Mouse (Mus musculus) midbrain, embryonic 16.5 days (tissue): ENCODE measurements around the gene Mast1. TPM values are rescaled to one million over a fixed set of nuclear protein-coding genes. Genes with fewer than 3 reads are reported as not detected.
"Not testable (repeated sequence)": the region's sequence is repeated elsewhere in the genome, so short reads cannot be mapped to it uniquely, and the experiment has no call there.

Experiments used
- ATAC-seq: fragments of 200-750 bp; cut with Nextera tagmentation; 2 replicates; pipeline ENCODE4 v1.8.0; 2017; ENCODE audit warnings: moderate TSS enrichment
- H3K27ac ChIP-seq: fragments of 300-500 bp; sonication (generic); 2 replicates; pipeline ENCODE4 v1.5.1; 2014; ENCODE audit warnings: mild to moderate bottlenecking, low read length, mixed read lengths
- H3K27me3 ChIP-seq: fragments of 300-500 bp; sonication (generic); 2 replicates; pipeline ENCODE4 v1.6.1; 2014; ENCODE audit warnings: low read depth, low read length, mixed read lengths; ENCODE audit not compliant: control insufficient read depth, insufficient read depth
- H3K36me3 ChIP-seq: fragments of 300-500 bp; sonication (generic); 2 replicates; pipeline ENCODE4 v1.6.1; 2014; ENCODE audit warnings: mild to moderate bottlenecking, low read length, moderate library complexity, mixed read lengths; ENCODE audit not compliant: control insufficient read depth, insufficient read depth
- H3K4me1 ChIP-seq: fragments of 300-500 bp; sonication (generic); 2 replicates; pipeline ENCODE4 v1.6.1; 2014; ENCODE audit warnings: mild to moderate bottlenecking, low read length, mixed read lengths; ENCODE audit not compliant: control insufficient read depth, insufficient read depth
- H3K4me2 ChIP-seq: fragments of 300-500 bp; sonication (generic); 2 replicates; pipeline ENCODE4 v1.6.1; 2014; ENCODE audit warnings: mild to moderate bottlenecking, low read length, mixed read lengths
- H3K4me3 ChIP-seq: fragments of 300-500 bp; sonication (generic); 2 replicates; pipeline ENCODE4 v1.5.1; 2014; ENCODE audit warnings: low read depth, mild to moderate bottlenecking, low read length, moderate library complexity, mixed read lengths
- H3K9ac ChIP-seq: fragments of 300-500 bp; sonication (generic); 2 replicates; pipeline ENCODE4 v1.6.1; 2014; ENCODE audit warnings: low read depth, low read length, mixed read lengths
- H3K9me3 ChIP-seq: fragments of 300-500 bp; sonication (generic); replicated peaks from 2 replicates; pipeline ENCODE4 v1.6.1; 2014; ENCODE audit warnings: mild to moderate bottlenecking, low read length, mixed read lengths; ENCODE audit not compliant: control insufficient read depth, poor library complexity, severe bottlenecking
- WGBS: fragments of 180-500 bp; shearing (Covaris S2); extraction: QIAGEN DNeasy Blood & Tissue Kit; methylation state at CpG from one replicate; pipeline ENCODE4 v1.1.7; 2014; 5-methylcytosine and 5-hydroxymethylcytosine counted together
- polyA plus RNA-seq: library from polyadenylated mRNA; unstranded; fragments of >200 nt; fragmentation: Nextera tagmentation; extraction: Ambion mirVana; gene quantifications from 2 replicates; pipeline ENCODE4 v1.2.1, GENCODE M21; 2015

The Mast1 gene
- polyA plus RNA-seq, 1 experiment from 2014 or later: 85.7 TPM

GRCm38 (mm10) chr8:84908421-84909161 lies 28.6 kb downstream of the Mast1 start, which contains the start of gene Dnase2a:
Dnase2a (plus strand) TSS chr8:84908560.
- peak; percentile 59 for ATAC-seq
- Histone ChIP-seq H3K9me3 (no peaks in the 10 kb centered on the region), H3K9ac (peak within 1 kb of the TSS; percentile 48), H3K27me3 (peaks cover 9% of the 10 kb centered on the region; the same call in 1 of the 2 replicates), H3K4me1 (peaks cover 2% of the 10 kb centered on the region), H3K36me3 (peaks cover 27% of the 10 kb centered on the region), H3K4me2 (peak within 1 kb of the TSS; percentile 52), H3K27ac (no peak within 1 kb of the TSS), H3K4me3 (peak within 1 kb of the TSS; percentile 29)
- under 1% methylated on average over 45 of the region's 45 CpGs for WGBS

GRCm38 (mm10) chr8:84907979-84908378 lies 29.2 kb downstream of the Mast1 start:
- H3K27me3 ChIP-seq, H3K4me1 ChIP-seq, H3K27ac ChIP-seq, ATAC-seq, H3K9me3 ChIP-seq, H3K9ac ChIP-seq: not testable (repeated sequence)
- Histone ChIP-seq H3K36me3 (peaks cover 23% of the 10 kb centered on the region), H3K4me3 (peak overlapping the region; percentile 29), H3K4me2 (peak overlapping the region; percentile 52)
- 35% methylated on average over 6 of the region's 7 CpGs for WGBS

DNA sequence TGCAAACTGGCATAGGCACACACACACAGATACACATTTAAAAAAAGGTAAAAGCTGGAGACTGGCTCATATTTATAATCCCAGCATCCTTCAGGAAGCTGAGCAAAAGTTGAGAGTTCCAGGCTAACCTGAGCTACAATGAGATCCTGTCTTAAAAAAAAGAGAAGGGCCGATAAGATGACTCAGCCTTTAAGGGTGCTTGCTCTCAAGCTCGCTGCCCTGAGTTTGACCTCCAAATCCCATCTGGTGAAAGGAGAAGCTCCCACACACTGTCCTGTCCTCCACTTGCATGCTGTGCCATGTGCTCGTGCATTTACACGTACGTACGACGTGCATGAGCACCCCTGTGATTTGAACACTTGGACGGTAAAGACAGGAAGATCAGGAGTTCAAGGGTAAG lies 29.7 kb downstream of the Mast1 start:
- peaks cover 18% of the 10 kb centered on the region for H3K36me3 ChIP-seq
- no peak overlapping the region for H3K4me3 ChIP-seq
- H3K9me3 ChIP-seq: no peaks in the 10 kb centered on the region
- no peak overlapping the region for H3K9ac ChIP-seq
- H3K27ac ChIP-seq: no peak overlapping the region
- peaks cover 11% of the 10 kb centered on the region for H3K4me1 ChIP-seq
- H3K27me3 ChIP-seq: peaks cover 9% of the 10 kb centered on the region; the same call in 1 of the 2 replicates
- no peak for ATAC-seq
- WGBS: 76% methylated on average over 8 of the region's 8 CpGs
- H3K4me2 ChIP-seq: no peak overlapping the region

DNA sequence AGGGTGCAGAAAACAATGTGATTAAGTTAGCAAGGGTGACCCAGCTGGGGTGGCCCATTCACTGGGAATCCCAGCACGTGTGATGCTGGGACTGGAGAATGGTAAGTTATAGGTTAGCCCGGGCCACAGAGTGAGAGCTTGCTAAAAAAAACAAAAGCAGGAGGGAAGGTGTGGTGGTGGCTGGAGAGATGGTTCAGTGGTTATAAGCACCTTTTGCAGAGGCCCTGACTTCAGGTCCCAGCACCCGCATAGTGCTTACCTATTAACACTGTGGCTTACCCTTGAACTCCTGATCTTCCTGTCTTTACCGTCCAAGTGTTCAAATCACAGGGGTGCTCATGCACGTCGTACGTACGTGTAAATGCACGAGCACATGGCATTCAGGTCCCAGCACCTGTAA lies 30.1 kb downstream of the Mast1 start:
- ATAC-seq: no peak
- Histone ChIP-seq H3K9me3 (no peaks in the 10 kb centered on the region), H3K9ac (no peak overlapping the region), H3K4me2 (no peak overlapping the region), H3K27ac (no peak overlapping the region), H3K36me3 (peaks cover 13% of the 10 kb centered on the region), H3K27me3 (peaks cover 5% of the 10 kb centered on the region; the same call in 1 of the 2 replicates), H3K4me3 (no peak overlapping the region), H3K4me1 (peaks cover 11% of the 10 kb centered on the region)
- WGBS: 89% methylated on average over 9 of the region's 9 CpGs

DNA sequence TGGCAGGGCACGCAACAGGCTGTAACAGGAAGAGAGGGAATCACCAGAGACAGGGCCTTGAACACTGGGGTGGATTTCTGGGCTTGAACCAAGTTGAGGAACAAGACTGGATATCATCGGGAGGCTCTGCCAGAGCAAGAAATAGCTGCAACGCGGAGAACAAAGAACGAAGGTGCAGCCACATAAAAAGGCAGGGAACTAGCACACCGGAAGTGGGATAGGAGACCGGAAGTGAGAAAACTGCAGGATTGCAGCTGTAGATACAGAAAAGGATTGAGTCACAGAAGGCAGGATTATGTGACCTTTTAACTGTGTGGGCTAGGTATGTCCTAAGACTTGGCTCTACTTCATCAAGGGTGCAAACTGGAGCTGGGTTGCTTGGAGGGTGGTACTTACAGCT lies 32.8 kb downstream of the Mast1 start:
- no peaks in the 10 kb centered on the region for H3K36me3 ChIP-seq
- no peak overlapping the region for H3K27ac ChIP-seq
- no peaks in the 10 kb centered on the region for H3K9me3 ChIP-seq
- H3K27me3 ChIP-seq: no peaks in the 10 kb centered on the region; the same call in 1 of the 2 replicates
- no peak overlapping the region for H3K9ac ChIP-seq
- peaks cover 11% of the 10 kb centered on the region for H3K4me1 ChIP-seq
- 92% methylated on average over 7 of the region's 7 CpGs for WGBS
- ATAC-seq: no peak
- H3K4me2 ChIP-seq: no peak overlapping the region
- H3K4me3 ChIP-seq: no peak overlapping the region

- H3K9me3 ChIP-seq: no peaks in the 10 kb centered on the region
- no peaks in the 10 kb centered on the region; the same call in 1 of the 2 replicates for H3K27me3 ChIP-seq
- H3K4me1 ChIP-seq: peaks cover 11% of the 10 kb centered on the region
- no peaks in the 10 kb centered on the region for H3K36me3 ChIP-seq
- peak overlapping the region; percentile 48 for H3K4me3 ChIP-seq
- peak overlapping the region; percentile 40 for H3K9ac ChIP-seq
- H3K27ac ChIP-seq: no peak overlapping the region
- ATAC-seq: peak; percentile 87
- peak overlapping the region; percentile 95 for H3K4me2 ChIP-seq
- WGBS: under 1% methylated on average over 65 of the region's 68 CpGs
Measured at GRCm38 (mm10) chr8:84902920-84903661, 34.1 kb downstream of the Mast1 start.

DNA sequence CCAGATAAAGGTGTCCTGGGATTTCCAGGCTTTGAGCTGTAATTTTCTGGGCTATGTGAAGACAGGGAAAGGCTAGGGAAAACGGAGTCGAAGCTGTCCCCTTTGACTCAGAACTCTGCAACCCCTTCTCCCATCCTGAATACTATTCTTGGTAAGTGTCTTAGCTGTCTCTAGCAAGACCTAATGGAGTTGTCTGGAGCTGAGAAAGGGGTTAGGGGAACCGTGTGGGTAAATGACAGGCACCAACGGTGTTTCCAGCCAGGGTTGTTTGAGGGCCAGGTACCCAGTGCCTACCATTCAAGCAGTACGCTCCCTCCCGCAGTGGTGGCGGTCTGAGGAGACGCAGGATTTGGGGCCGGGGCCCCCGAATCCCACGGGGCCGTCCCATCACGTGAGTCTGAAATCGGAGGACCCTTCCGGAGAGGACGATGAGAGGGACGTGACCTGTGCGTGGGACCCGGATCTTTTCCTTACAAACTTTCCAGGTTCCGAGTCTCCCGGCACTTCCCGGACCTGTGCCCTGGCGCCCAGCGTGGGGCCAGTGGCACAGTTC lies 34.7 kb downstream of the Mast1 start:
- Histone ChIP-seq H3K27me3 (no peaks in the 10 kb centered on the region; the same call in 1 of the 2 replicates), H3K4me3 (peak overlapping the region; percentile 48), H3K9me3 (no peaks in the 10 kb centered on the region), H3K27ac (no peak overlapping the region), H3K36me3 (no peaks in the 10 kb centered on the region), H3K4me1 (peaks cover 11% of the 10 kb centered on the region), H3K9ac (peak overlapping the region; percentile 40), H3K4me2 (peak overlapping the region; percentile 95)
- peak; percentile 4 for ATAC-seq
- 3% methylated on average over 24 of the region's 24 CpGs for WGBS

- H3K27ac ChIP-seq: no peak within 1 kb of the TSS
- H3K9me3 ChIP-seq: no peaks in the 10 kb centered on the region
- H3K4me3 ChIP-seq: peak within 1 kb of the TSS; percentile 48
- ATAC-seq: no peak
- WGBS: 90% methylated on average over 3 of the region's 3 CpGs
- peaks cover 11% of the 10 kb centered on the region for H3K4me1 ChIP-seq
- H3K9ac ChIP-seq: peak within 1 kb of the TSS; percentile 40
- peak within 1 kb of the TSS; percentile 95 for H3K4me2 ChIP-seq
- no peaks in the 10 kb centered on the region for H3K36me3 ChIP-seq
- H3K27me3 ChIP-seq: no peaks in the 10 kb centered on the region; the same call in 1 of the 2 replicates
Measured at GRCm38 (mm10) chr8:84901752-84902151, 35.4 kb downstream of the Mast1 start, which contains the start of gene Klf1. Klf1 (plus strand) TSS chr8:84901928.
